Mouse (Mus musculus) small intestine, adult 2 months (tissue): ENCODE results near the gene Ube2d1.

Source experiments
- CTCF ChIP-seq: fragments of 200-500 bp; IDR thresholded peaks from 2 replicates; pipeline ENCODE4 v1.5.1; 2012; ENCODE audit warnings: low read depth, mild to moderate bottlenecking, control low read depth, inconsistent platforms, low read length, moderate library complexity, mixed read lengths; ENCODE audit not compliant: insufficient replicate concordance, insufficient read length; ENCODE audit errors: extremely low read depth
- POLR2A ChIP-seq: fragments of 200-500 bp; IDR thresholded peaks from 2 replicates; pipeline ENCODE4 v1.6.1; 2012; ENCODE audit warnings: low read depth, mild to moderate bottlenecking, control low read depth, inconsistent platforms, low read length, moderate library complexity

GRCm38 (mm10) chr10:71253147-71253546 lies 31.9 kb downstream of the Ube2d1 start:
- TF ChIP-seq CTCF (no peak), POLR2A (no peak)
